Mouse (Mus musculus) kidney, embryonic 16.5 days (tissue): ENCODE results near the gene Cyp27b1. TPM values are rescaled to one million over a fixed set of nuclear protein-coding genes. Genes with fewer than 3 reads are reported as not detected.

Source experiments
- ATAC-seq: fragments of 200-750 bp; cut with Nextera tagmentation; 2 replicates; pipeline ENCODE4 v1.8.0; 2017; ENCODE audit warnings: moderate TSS enrichment; ENCODE audit not compliant: low FRiP score, low TSS enrichment
- H3K27ac ChIP-seq: fragments of 300-500 bp; sonication (generic); 2 replicates; pipeline ENCODE4 v1.5.1; 2014; ENCODE audit warnings: low read length
- H3K27me3 ChIP-seq: fragments of 300-500 bp; sonication (generic); 2 replicates; pipeline ENCODE4 v1.6.1; 2014; ENCODE audit warnings: low read length, control low read depth, mixed read lengths; ENCODE audit not compliant: insufficient read depth
- H3K36me3 ChIP-seq: fragments of 300-500 bp; sonication (generic); 2 replicates; pipeline ENCODE4 v1.6.1; 2014; ENCODE audit warnings: low read length, control low read depth, mixed read lengths; ENCODE audit not compliant: insufficient read depth
- H3K4me1 ChIP-seq: fragments of 300-500 bp; sonication (generic); 2 replicates; pipeline ENCODE4 v1.6.1; 2014; ENCODE audit warnings: low read length, control low read depth, mixed read lengths; ENCODE audit not compliant: insufficient read depth
- H3K4me2 ChIP-seq: fragments of 300-500 bp; sonication (generic); replicated peaks from 2 replicates; pipeline ENCODE4 v1.6.1; 2014; ENCODE audit warnings: low read depth, low read length
- H3K4me3 ChIP-seq: fragments of 300-500 bp; sonication (generic); 2 replicates; pipeline ENCODE4 v1.5.1; 2014; ENCODE audit warnings: mild to moderate bottlenecking, low read length
- H3K9ac ChIP-seq: fragments of 300-500 bp; sonication (generic); replicated peaks from 2 replicates; pipeline ENCODE4 v1.6.1; 2014; ENCODE audit warnings: low read length
- H3K9me3 ChIP-seq: fragments of 300-500 bp; sonication (generic); 2 replicates; pipeline ENCODE4 v1.6.1; 2016; ENCODE audit warnings: low read length, control low read depth
- WGBS: fragments of 180-500 bp; shearing (Covaris S2); extraction: QIAGEN DNeasy Blood & Tissue Kit; methylation state at CpG from one replicate; pipeline ENCODE4 v1.1.7; 2014; 5-methylcytosine and 5-hydroxymethylcytosine counted together
- polyA plus RNA-seq: library from polyadenylated mRNA; unstranded; fragments of >200 nt; fragmentation: Nextera tagmentation; extraction: Ambion mirVana; gene quantifications from 2 replicates; pipeline ENCODE4 v1.2.1, GENCODE M21; 2015

The Cyp27b1 gene
- polyA plus RNA-seq, 1 experiment from 2014 or later, result 53.8 TPM

- H3K27ac ChIP-seq, result no peak overlapping the region
- H3K4me2 ChIP-seq, result no peak overlapping the region
- H3K9me3 ChIP-seq, result no peaks in the 10 kb centered on the region
- 26% methylated on average over 4 of the region's 4 CpGs for WGBS
- peaks cover 58% of the 10 kb centered on the region for H3K27me3 ChIP-seq
- no peaks in the 10 kb centered on the region for H3K36me3 ChIP-seq
- H3K4me1 ChIP-seq, result peaks cover 23% of the 10 kb centered on the region
- no peak for ATAC-seq
- H3K4me3 ChIP-seq, result no peak overlapping the region
- no peak overlapping the region for H3K9ac ChIP-seq
These were observed 28.0 kb downstream of the Cyp27b1 start for GRCm38 (mm10) chr10:127076082-127076481.

- no peak overlapping the region for H3K27ac ChIP-seq
- H3K9me3 ChIP-seq, result no peaks in the 10 kb centered on the region
- 5% methylated on average over 10 of the region's 10 CpGs for WGBS
- no peak overlapping the region for H3K4me3 ChIP-seq
- H3K27me3 ChIP-seq, result peaks cover 72% of the 10 kb centered on the region
- H3K4me1 ChIP-seq, result peaks cover 28% of the 10 kb centered on the region
- no peak for ATAC-seq
- H3K4me2 ChIP-seq, result no peak overlapping the region
- no peaks in the 10 kb centered on the region for H3K36me3 ChIP-seq
- H3K9ac ChIP-seq, result no peak overlapping the region
These were observed 29.5 kb downstream of the Cyp27b1 start for GRCm38 (mm10) chr10:127077515-127077914.

DNA sequence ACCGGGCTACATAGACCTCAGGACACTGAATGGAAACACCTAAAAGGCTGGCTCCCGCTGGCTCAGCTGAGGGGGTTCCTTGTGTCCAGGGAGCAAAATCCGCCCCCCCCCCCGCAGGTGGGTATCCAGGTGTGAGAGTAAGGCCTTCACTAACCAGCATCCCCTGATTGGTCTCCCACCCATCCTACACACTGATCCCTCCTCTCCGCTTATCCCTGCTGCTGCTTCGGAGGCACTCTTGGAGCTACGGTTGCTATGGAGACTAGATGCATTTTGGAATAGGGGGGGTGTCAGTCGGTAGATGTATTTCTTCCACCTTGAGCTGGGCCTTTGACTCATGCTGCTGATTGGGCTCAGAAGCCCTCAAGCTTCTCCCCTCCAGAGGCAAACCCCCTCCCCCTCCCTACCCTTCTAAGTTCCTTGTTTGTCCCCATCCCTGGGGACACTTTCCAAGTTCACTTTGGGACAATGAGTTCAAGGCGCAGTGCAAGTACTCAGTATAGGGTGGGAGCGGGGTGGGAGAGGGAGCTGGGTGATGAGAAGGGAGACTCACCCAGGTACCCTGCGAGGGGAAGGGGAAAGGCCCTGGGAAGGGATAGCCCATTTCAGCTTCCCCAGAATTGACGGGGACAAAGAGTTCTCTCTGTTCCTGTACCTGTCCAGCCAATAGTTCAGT is 30.1 kb downstream of the Cyp27b1 start:
- Histone ChIP-seq H3K27me3 (peaks cover 78% of the 10 kb centered on the region), H3K9me3 (no peaks in the 10 kb centered on the region), H3K36me3 (no peaks in the 10 kb centered on the region), H3K4me1 (peaks cover 28% of the 10 kb centered on the region), H3K4me3 (peak overlapping the region; percentile 53), H3K4me2 (peak overlapping the region; percentile 92), H3K9ac (no peak overlapping the region), H3K27ac (no peak overlapping the region)
- ATAC-seq, result 0 out of 2 replicates have a peak, but pooled peaks have one; percentile 13
- 6% methylated on average over 12 of the region's 12 CpGs for WGBS

DNA sequence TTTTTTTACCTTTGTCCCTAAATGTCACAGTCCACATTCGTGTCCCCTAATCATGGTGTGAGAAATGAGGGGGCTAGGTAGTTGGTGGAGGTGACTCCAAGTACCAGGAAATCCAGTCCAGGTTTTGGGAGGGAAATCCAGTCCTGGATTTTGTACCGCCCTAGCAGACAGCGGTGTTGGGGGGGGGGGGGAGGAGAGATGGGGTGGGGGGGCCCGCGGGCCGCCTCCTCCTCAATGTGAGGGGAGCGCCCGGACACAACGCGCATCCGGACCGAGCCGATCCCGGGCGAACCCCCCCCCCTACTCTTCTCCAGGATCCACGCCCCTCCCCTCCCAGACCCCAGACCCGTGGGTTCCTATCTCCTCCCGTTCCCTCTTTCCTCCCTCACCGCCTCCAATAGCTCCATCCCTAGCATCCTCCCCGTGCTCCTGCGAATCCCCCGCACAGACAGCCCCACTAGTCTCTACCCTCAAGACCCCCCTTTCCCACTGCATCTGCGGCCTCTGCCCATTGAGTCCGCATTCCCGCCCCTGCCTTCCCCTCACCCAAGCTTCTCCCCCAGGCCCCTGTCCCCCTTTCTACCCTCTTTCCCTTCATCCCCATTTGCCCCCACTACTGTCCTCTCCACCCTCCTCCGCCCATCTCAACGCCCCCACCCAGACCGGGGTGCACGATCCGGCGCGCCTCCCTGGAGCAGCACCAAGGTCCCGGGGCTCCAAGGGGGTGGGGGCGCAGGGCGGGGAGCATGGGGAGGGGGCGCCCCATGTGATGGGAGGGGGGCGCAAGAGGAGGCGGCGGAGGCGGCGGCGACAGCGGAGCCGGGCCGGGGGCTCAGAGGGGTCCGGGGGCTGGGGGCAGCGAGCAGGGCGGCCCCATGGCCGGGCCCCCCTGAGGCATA is 30.9 kb downstream of the Cyp27b1 start:
- peak; percentile 16; the same call in 1 of the 2 replicates for ATAC-seq
- H3K4me1 ChIP-seq, result peaks cover 28% of the 10 kb centered on the region
- no peak overlapping the region for H3K27ac ChIP-seq
- peaks cover 86% of the 10 kb centered on the region for H3K27me3 ChIP-seq
- under 1% methylated on average over 29 of the region's 49 CpGs for WGBS
- H3K36me3 ChIP-seq, result no peaks in the 10 kb centered on the region
- peak overlapping the region; percentile 92 for H3K4me2 ChIP-seq
- H3K9ac ChIP-seq, result peak overlapping the region; percentile 57
- H3K4me3 ChIP-seq, result peak overlapping the region; percentile 53
- H3K9me3 ChIP-seq, result no peaks in the 10 kb centered on the region

DNA sequence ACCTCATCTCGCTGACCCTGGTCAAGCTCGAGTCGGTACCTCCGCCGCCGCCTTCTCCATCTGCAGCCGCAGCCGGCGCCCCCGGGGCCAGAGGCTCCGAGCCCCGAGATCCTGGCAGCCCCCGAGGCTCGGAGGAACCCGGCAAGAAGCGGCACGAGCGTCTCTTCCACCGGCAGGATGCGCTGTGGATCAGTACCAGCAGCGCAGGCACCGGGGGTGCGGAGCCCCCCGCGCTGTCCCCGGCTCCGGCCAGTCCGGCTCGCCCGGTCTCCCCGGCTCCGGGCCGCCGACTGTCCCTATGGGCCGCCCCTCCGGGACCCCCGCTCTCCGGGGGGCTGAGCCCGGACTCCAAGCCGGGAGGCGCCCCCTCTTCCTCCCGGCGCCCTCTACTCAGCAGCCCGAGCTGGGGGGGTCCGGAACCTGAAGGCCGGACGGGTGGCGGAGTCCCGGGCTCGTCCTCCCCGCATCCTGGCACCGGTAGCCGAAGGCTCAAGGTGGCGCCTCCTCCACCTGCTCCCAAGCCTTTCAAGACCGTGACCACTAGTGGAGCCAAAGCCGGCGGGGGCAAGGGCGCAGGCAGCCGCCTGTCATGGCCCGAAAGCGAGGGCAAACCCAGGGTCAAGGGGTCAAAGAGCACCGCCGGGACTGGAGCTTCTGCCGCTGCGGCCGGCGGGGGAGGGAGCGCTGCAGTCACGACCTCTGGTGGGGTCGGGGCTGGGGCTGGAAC is 31.8 kb downstream of the Cyp27b1 start:
- ATAC-seq, result no peak
- H3K4me2 ChIP-seq, result peak overlapping the region; percentile 92
- peaks cover 90% of the 10 kb centered on the region for H3K27me3 ChIP-seq

GRCm38 (mm10) chr10:127080901-127081780 is 33.1 kb downstream of the Cyp27b1 start:
- peak overlapping the region; percentile 42 for H3K4me2 ChIP-seq
- no peaks in the 10 kb centered on the region for H3K36me3 ChIP-seq
- peak overlapping the region; percentile 41; the same call in 1 of the 2 replicates for H3K9ac ChIP-seq
- peaks cover 90% of the 10 kb centered on the region for H3K27me3 ChIP-seq
- H3K27ac ChIP-seq, result no peak overlapping the region
- peak overlapping the region; percentile 27 for H3K4me3 ChIP-seq
- H3K4me1 ChIP-seq, result peaks cover 28% of the 10 kb centered on the region
- no peaks in the 10 kb centered on the region for H3K9me3 ChIP-seq
- ATAC-seq, result no peak
- WGBS, result 4% methylated on average over 48 of the region's 48 CpGs

More for the DNA sequence above, 31.8 kb downstream of the Cyp27b1 start:
- Histone ChIP-seq H3K4me3 (peak overlapping the region; percentile 53), H3K4me1 (peaks cover 28% of the 10 kb centered on the region), H3K27ac (no peak overlapping the region), H3K36me3 (no peaks in the 10 kb centered on the region), H3K9ac (peak overlapping the region; percentile 57; the same call in 1 of the 2 replicates), H3K9me3 (no peaks in the 10 kb centered on the region)
- WGBS, result under 1% methylated on average over 66 of the region's 70 CpGs

- H3K4me3 ChIP-seq, result 0 out of 2 replicates have a peak overlapping the region, but pooled peaks have one; percentile 27
- WGBS, result 32% methylated on average over 8 of the region's 8 CpGs
- peak overlapping the region; percentile 42; the same call in 1 of the 2 replicates for H3K4me2 ChIP-seq
- peaks cover 83% of the 10 kb centered on the region for H3K27me3 ChIP-seq
- peaks cover 28% of the 10 kb centered on the region for H3K4me1 ChIP-seq
- no peak overlapping the region for H3K9ac ChIP-seq
- H3K9me3 ChIP-seq, result no peaks in the 10 kb centered on the region
- H3K27ac ChIP-seq, result no peak overlapping the region
- no peak for ATAC-seq
- no peaks in the 10 kb centered on the region for H3K36me3 ChIP-seq
These were observed 34.1 kb downstream of the Cyp27b1 start for GRCm38 (mm10) chr10:127081996-127082620.

GRCm38 (mm10) chr10:127083292-127083914 is 35.4 kb downstream of the Cyp27b1 start:
- Histone ChIP-seq H3K36me3 (no peaks in the 10 kb centered on the region), H3K4me1 (peaks cover 26% of the 10 kb centered on the region), H3K4me3 (no peak overlapping the region), H3K27me3 (peaks cover 76% of the 10 kb centered on the region), H3K9ac (no peak overlapping the region), H3K4me2 (no peak overlapping the region), H3K9me3 (no peaks in the 10 kb centered on the region), H3K27ac (no peak overlapping the region)
- no peak for ATAC-seq
- 23% methylated on average over 8 of the region's 8 CpGs for WGBS
